Mouse (Mus musculus) regulatory T cell (primary cell): ENCODE measurements around the gene Aldh1a2.

Experiments
- in situ Hi-C: fragments of 300-600 bp; cut with MboI, MseI; formaldehyde crosslinking; loops from one replicate; pipeline ENCODE4 v1.15.1; 2025; ENCODE audit warnings: high pct_unique_total_duplicates

Aldh1a2 gene

GRCm38 (mm10) chr9:71215248-71216035 lies at the start of gene Aldh1a2:
Aldh1a2 (plus strand) TSS chr9:71215789.
- in situ Hi-C loops, result no loop called here

DNA sequence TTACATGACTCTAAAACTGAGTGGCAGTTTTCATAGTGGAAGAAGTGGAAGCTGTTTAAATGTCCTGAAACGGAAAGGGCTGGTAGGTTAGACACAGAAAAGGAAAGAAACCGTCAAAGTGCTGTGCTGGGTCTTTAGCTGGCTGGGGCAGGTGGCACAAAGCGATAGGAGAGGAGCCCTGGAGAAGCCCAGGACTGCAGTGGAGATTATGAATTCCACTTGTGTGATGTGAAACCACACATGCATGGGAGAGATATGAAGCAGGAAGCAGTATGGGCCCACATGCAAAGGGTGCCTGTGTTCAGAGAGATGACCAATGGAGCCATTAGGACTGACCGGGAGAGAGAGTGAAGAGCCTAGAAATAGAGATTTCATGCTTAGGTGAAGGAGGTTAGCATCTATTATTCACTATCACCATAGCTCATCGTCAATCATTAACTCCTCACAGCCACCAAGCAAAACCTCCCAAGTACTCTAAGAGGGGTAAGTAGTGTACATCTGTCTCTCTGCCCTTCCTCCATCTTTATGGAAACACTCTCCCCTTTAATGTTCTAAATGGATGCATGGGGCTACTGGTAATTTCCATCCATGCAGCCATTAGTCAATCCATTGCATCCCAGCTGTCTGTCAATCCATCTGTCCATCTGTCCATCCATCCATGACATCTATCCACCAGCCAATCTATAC lies 49.4 kb upstream of the Aldh1a2 start:
- in situ Hi-C loops, result no loop called here

- in situ Hi-C loops, result no loop called here
Measured at GRCm38 (mm10) chr9:71166871-71167465, 48.6 kb upstream of the Aldh1a2 start.

DNA sequence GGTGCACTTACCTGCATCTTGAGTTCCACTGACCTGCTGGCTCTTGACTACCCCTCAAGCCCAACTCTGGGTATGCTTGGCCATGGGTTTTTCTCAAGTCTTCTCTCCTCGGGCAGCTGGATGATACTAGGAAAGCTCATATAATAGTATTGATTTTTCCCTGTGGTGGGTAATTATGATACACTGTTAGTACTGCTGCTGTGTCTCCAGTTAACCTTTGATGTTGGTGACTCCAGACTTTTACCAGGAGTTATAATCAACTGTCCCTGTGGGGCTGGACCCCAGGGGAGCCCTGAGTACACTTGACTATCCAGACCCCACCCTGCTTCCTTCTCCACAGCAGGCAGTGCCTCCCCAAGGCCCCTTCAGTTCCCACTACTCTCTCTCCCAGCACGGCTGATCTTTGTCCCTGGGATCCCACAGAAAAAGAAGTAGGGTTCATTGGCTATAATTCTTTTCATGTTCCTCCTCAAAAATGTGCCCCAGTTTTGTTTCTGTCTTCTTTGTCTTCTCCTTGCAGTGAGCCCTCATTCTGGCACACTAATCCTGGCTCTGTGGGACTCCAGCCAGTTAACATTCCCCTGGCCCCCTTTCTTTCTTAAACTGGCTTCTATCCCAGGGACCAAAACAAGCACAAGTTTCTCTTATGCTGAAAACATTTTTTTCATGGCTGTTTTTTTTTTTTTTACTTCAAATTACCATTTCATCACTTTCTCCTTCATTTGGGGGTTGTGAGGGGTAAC lies 47.9 kb upstream of the Aldh1a2 start:
- in situ Hi-C loops, result no loop called here

- in situ Hi-C loops, result no loop called here
Measured at GRCm38 (mm10) chr9:71168511-71168910, 47.1 kb upstream of the Aldh1a2 start, which contains the start of gene Aqp9. Aqp9 (minus strand) TSS chr9:71168682.

DNA sequence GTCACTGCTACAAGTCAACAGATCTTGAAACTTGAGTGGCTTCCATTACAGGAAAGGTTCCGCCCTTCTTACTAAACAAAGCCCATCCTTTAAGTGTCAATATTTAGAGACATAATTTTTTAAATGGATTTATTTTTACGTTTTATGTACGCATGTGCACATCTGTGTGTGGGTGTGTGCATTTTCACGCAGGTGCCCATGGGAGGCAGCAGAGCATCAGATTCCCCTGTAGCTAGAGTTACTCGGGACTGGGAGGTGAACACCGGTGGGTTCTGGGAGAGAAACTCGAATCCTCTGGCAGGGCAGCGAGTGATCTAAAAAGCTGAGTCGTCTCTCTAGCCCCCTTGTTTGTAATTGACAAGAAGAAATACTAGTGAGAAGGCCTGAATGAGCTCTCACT lies 42.1 kb upstream of the Aldh1a2 start:
- in situ Hi-C loops, result no loop called here

DNA sequence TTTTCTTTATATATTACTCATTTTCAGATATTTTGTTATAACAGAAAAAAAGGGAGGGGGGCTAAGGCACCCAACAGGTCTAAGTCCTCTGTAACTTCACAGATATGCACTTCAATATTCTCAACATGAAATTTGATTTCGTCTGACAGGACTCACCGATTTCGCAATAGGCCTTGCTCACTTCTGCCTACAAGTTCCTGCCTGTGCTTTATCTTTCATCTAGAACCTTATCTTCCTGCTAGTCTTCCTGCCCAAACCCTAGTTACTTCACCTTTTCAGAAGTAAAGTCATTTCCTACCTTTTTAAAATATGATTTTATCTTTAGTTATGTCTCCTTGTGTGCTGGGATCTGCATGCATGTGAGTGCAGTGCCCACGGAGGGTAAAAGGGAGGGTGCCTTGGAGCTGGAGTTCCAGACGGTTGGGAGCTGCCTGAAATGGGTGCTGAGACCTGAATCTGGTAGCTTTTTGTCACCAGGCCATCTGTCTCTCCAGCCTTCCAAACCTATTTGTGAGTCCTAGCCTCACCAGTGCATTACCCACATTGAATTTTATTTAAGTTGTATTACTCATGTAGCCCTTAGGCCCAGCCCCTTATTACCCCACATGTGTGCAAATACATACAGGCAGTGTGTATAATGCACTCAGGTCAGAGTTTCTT lies 41.1 kb upstream of the Aldh1a2 start:
- in situ Hi-C loops, result no loop called here

GRCm38 (mm10) chr9:71175686-71176085 lies 39.9 kb upstream of the Aldh1a2 start:
- in situ Hi-C loops, result no loop called here

DNA sequence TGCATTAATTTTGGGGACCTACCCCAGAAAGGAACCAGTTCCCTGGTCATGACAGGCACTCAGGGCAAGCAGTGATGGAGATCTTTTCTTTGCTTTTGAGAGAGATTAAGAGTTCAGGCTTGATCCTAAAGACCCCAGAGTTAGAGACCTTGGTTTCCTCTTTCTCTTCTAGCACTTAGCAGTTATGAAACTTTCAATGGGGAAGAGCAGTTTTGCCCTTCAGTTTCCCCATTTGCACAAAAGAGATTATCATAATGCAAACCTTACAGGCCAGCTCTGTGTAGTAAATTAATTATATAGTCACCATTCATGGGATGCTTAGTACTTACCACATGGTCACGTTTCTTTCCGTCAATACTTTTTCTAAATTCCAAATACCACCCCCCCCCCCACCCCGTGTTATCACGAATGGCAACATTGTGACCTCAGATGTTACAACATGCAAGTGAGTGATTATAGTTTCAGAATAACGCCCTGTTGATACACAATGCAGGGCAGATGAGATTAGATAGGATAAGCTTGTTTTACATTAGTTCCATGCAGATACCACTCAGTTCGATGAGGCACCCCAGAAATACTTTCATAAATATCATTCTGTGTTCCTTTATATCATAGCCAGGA lies 36.2 kb upstream of the Aldh1a2 start:
- in situ Hi-C loops, result no loop called here

DNA sequence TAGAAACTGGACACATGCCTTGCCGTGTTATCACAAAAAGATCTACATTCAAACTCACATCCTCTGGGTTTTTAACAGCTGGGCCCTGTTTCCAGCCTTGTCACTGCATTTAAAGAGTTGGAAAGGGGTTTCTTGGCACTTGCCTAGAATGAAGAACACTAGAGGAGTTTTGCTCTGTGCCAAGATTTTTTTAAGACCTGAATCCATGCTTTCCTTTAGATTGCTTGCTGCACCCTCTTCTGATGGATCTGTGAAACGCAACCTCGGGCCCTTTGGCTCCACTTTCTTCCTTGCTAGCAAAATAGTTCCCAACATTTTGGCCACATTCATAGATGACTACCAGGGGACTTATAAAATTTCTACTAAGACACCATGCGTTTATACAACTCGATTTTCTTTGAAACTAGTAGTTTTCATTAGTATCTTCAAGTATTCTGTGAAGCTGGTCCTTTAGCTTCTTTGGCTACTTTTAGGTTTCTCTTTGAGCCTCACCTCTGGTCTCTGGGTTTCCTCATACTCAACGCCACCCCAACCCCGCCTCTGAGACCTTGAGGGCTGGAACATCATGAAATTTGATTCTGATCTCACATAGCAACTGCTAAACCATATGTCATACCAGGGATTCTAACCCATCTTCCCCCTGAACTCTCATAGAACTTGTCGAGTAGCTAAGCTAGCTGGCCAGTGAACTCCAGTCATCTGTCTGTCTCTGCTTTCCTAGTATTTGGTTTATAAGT lies 35.5 kb upstream of the Aldh1a2 start:
- in situ Hi-C loops, result no loop called here

- in situ Hi-C loops, result loop anchor here (5.0 kb wide), 1 partner anchor 63 kb away; no protein-coding TSS in a partner anchor
Measured at GRCm38 (mm10) chr9:71185285-71185684, 30.3 kb upstream of the Aldh1a2 start.

GRCm38 (mm10) chr9:71185823-71186222 lies 29.8 kb upstream of the Aldh1a2 start:
- in situ Hi-C loops, result loop anchor here (5.0 kb wide), 1 partner anchor 64 kb away; no protein-coding TSS in a partner anchor

DNA sequence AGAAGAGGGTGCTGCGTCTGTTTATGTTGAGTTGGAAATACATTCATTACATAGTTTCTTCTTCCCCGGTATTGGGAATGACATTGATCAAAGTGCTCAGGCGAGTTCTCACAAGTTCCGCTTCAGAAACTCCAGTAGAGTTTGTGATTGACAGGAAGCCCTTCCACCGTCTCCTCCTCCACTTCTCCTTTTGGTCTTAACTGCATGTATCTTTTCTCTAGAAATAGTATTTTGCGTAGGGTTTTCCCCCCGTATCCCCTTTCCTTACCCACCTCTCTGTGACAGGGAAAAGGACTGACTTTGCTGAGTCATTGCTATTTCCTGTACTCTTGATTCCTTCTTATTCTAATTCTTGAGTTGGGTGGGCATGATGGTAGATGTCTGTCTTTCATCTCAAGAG lies 28.2 kb upstream of the Aldh1a2 start:
- in situ Hi-C loops, result loop anchor here (5.0 kb wide), 1 partner anchor 65 kb away; no protein-coding TSS in a partner anchor

- in situ Hi-C loops, result loop anchor here (5.0 kb wide), 1 partner anchor 67 kb away; no protein-coding TSS in a partner anchor
Measured at GRCm38 (mm10) chr9:71188647-71189415, 26.8 kb upstream of the Aldh1a2 start.

DNA sequence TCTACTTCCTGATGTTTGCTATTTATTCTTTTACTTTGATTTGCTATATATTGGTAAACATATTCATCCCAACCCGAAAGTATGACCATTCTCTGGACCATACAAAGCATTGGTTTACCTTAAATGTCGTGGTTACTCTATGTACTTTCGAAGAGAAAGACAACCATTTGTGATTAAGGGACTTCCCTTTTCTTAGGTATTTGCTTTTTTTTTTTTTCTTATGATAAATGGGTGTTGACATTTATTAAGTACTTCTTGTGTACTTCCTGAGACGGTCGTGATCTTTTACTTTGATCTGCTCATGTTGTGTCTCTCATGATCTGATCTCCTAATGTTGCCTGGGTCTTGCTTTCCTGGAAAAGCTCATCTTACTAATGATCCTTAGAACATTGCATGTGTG lies 16.8 kb upstream of the Aldh1a2 start:
- in situ Hi-C loops, result no loop called here

- in situ Hi-C loops, result no loop called here
Measured at GRCm38 (mm10) chr9:71202265-71202664, 13.3 kb upstream of the Aldh1a2 start.

- in situ Hi-C loops, result no loop called here
Measured at GRCm38 (mm10) chr9:71209299-71209698, 6.3 kb upstream of the Aldh1a2 start.

DNA sequence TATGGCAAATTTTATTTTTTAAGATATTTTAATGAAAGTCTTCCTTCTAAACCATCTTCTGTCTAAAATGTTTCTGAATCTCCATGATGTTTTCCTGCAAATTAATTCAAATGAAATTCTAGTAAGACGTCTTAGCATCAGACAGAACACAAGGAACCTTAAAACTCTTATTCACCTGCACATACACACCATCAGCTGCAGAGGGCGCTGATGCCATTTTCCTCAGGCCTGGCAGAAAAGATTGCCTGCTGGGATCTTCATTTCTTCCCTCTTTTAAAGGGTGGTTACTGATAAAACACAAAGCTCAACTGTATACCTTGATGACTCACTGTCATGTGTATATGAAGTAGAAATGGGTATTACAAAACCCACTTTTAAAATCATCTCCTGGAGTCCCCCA lies 4.7 kb upstream of the Aldh1a2 start:
- in situ Hi-C loops, result no loop called here

GRCm38 (mm10) chr9:71213636-71214035 lies 2.0 kb upstream of the Aldh1a2 start:
- in situ Hi-C loops, result no loop called here
